Mouse (Mus musculus) C2C12 (cell line): ENCODE measurements around the gene Kif21b. TPM values are rescaled to one million over a fixed set of nuclear protein-coding genes. Genes with fewer than 3 reads are reported as not detected.

Experiments used
- H3K27me3 ChIP-seq: one replicate; pipeline ENCODE4 v1.6.1; 2011; ENCODE audit not compliant: control insufficient read depth, insufficient read depth, insufficient read length
- H3K36me3 ChIP-seq: one replicate; pipeline ENCODE4 v1.6.1; 2011; ENCODE audit not compliant: control insufficient read depth, insufficient read depth
- H3K4me3 ChIP-seq: one replicate; pipeline ENCODE4 v1.5.1; 2011; ENCODE audit warnings: mild to moderate bottlenecking, control low read depth; ENCODE audit not compliant: poor library complexity, insufficient read depth, severe bottlenecking
- H3K79me2 ChIP-seq: one replicate; pipeline ENCODE4 v1.6.1; 2011; ENCODE audit not compliant: control insufficient read depth, insufficient read depth
- H3K79me3 ChIP-seq: one replicate; pipeline ENCODE4 v1.6.1; 2011; ENCODE audit warnings: low read depth, control low read depth
- H3ac ChIP-seq: one replicate; pipeline ENCODE3; 2011; ENCODE audit warnings: low read depth; ENCODE audit not compliant: control insufficient read depth, insufficient read length
- CEBPB ChIP-seq: IDR thresholded peaks from one replicate; pipeline ENCODE4 v1.6.1; 2011; ENCODE audit warnings: low read depth, mild to moderate bottlenecking, control low read depth, moderate library complexity
- CTCF ChIP-seq: IDR thresholded peaks from one replicate; pipeline ENCODE4 v1.5.1; 2011; ENCODE audit not compliant: control insufficient read depth, insufficient read depth, insufficient read length
- FOSL1 ChIP-seq: IDR thresholded peaks from one replicate; pipeline ENCODE4 v1.8.0; 2011; ENCODE audit warnings: mild to moderate bottlenecking, low read length; ENCODE audit not compliant: poor library complexity, insufficient read depth, severe bottlenecking
- MAX ChIP-seq: IDR thresholded peaks from one replicate; pipeline ENCODE4 v1.6.1; 2011; ENCODE audit warnings: mild to moderate bottlenecking, control low read depth
- MYOD1 ChIP-seq: IDR thresholded peaks from one replicate; pipeline ENCODE4 v1.6.1; 2011; ENCODE audit warnings: low read depth; ENCODE audit not compliant: control insufficient read depth, insufficient read length
- MYOG ChIP-seq: IDR thresholded peaks from one replicate; pipeline ENCODE4 v1.6.1; 2011; ENCODE audit not compliant: control insufficient read depth, insufficient read length; ENCODE audit errors: extremely low read depth
- USF1 ChIP-seq: IDR thresholded peaks from one replicate; pipeline ENCODE4 v1.6.1; 2011; ENCODE audit warnings: low read depth, mild to moderate bottlenecking, control low read depth, moderate library complexity
- polyA plus RNA-seq: library from polyadenylated mRNA; unstranded; fragments of >200 nt; fragmentation: generic; extraction: Trizol; gene quantifications from one replicate; pipeline ENCODE4 v1.2.1, GENCODE M21; 2012; ENCODE audit warnings: missing spikeins

The Kif21b gene
- polyA plus RNA-seq, 1 experiment = 0.66 TPM

- Histone ChIP-seq H3K79me2 (no peaks in the 10 kb centered on the region), H3ac (no peak overlapping the region), H3K36me3 (no peaks in the 10 kb centered on the region), H3K79me3 (no peaks in the 10 kb centered on the region), H3K4me3 (no peak overlapping the region), H3K27me3 (no peaks in the 10 kb centered on the region)
- TF ChIP-seq MYOD1 = no peak
- TF ChIP-seq CEBPB = no peak
- no peak for TF ChIP-seq MYOG
- TF ChIP-seq MAX = no peak
- TF ChIP-seq CTCF = no peak
- TF ChIP-seq FOSL1 = no peak
Measured at GRCm38 (mm10) chr1:136117069-136117468, 14.1 kb upstream of the Kif21b start.

GRCm38 (mm10) chr1:136118875-136119274 lies 12.3 kb upstream of the Kif21b start:
- no peaks in the 10 kb centered on the region for H3K27me3 ChIP-seq
- H3K79me2 ChIP-seq = no peaks in the 10 kb centered on the region
- H3K4me3 ChIP-seq = no peak overlapping the region
- H3K79me3 ChIP-seq = no peaks in the 10 kb centered on the region
- TF ChIP-seq FOSL1 (no peak), USF1 (no peak), MAX (no peak), CTCF (no peak), CEBPB (no peak), MYOD1 (no peak), MYOG (no peak)
- no peaks in the 10 kb centered on the region for H3K36me3 ChIP-seq
- no peak overlapping the region for H3ac ChIP-seq

GRCm38 (mm10) chr1:136119571-136120262 lies 11.5 kb upstream of the Kif21b start:
- no peaks in the 10 kb centered on the region for H3K36me3 ChIP-seq
- TF ChIP-seq CEBPB (no peak), MYOD1 (no peak), FOSL1 (no peak), CTCF (no peak), USF1 (no peak), MAX (no peak), MYOG (no peak)
- no peak overlapping the region for H3ac ChIP-seq
- no peaks in the 10 kb centered on the region for H3K79me2 ChIP-seq
- H3K4me3 ChIP-seq = no peak overlapping the region
- no peaks in the 10 kb centered on the region for H3K79me3 ChIP-seq
- no peaks in the 10 kb centered on the region for H3K27me3 ChIP-seq

- Histone ChIP-seq H3ac (no peak overlapping the region), H3K79me2 (no peaks in the 10 kb centered on the region), H3K79me3 (no peaks in the 10 kb centered on the region), H3K4me3 (no peak overlapping the region), H3K27me3 (no peaks in the 10 kb centered on the region), H3K36me3 (no peaks in the 10 kb centered on the region)
- no peak for TF ChIP-seq CTCF
- TF ChIP-seq MAX = no peak
- TF ChIP-seq MYOD1 = no peak
- no peak for TF ChIP-seq FOSL1
- TF ChIP-seq CEBPB = no peak
- TF ChIP-seq USF1 = no peak
- no peak for TF ChIP-seq MYOG
Measured at GRCm38 (mm10) chr1:136120263-136120603, 11.0 kb upstream of the Kif21b start.

GRCm38 (mm10) chr1:136120785-136121184 lies 10.4 kb upstream of the Kif21b start:
- Histone ChIP-seq H3K36me3 (no peaks in the 10 kb centered on the region), H3ac (no peak overlapping the region), H3K27me3 (no peaks in the 10 kb centered on the region), H3K79me2 (no peaks in the 10 kb centered on the region), H3K79me3 (no peaks in the 10 kb centered on the region), H3K4me3 (no peak overlapping the region)
- TF ChIP-seq MYOD1 (no peak), USF1 (no peak), FOSL1 (no peak), MAX (no peak), MYOG (no peak), CEBPB (no peak), CTCF (no peak)

GRCm38 (mm10) chr1:136122030-136122429 lies 9.2 kb upstream of the Kif21b start:
- no peak overlapping the region for H3ac ChIP-seq
- no peaks in the 10 kb centered on the region for H3K36me3 ChIP-seq
- no peak overlapping the region for H3K4me3 ChIP-seq
- no peaks in the 10 kb centered on the region for H3K79me2 ChIP-seq
- no peaks in the 10 kb centered on the region for H3K79me3 ChIP-seq
- no peaks in the 10 kb centered on the region for H3K27me3 ChIP-seq
- TF ChIP-seq MYOG (no peak), CTCF (no peak), MYOD1 (no peak), FOSL1 (no peak)
